Mouse (Mus musculus) left cerebral cortex, postnatal 36 days (tissue): ENCODE data around the gene Htatsf1. TPM values are rescaled to one million over a fixed set of nuclear protein-coding genes. Genes with fewer than 3 reads are reported as not detected.

Experiments used
- DNase-seq, 2 experiments: peaks; one replicate each; pipeline ENCODE4 v3.0.0; 2021 to 2022; ENCODE audit warnings: low spot score in 2 of 2, mixed read lengths in 1 of 2
- intact Hi-C: fragments of 180-260 bp; cut with DNase I; formaldehyde crosslinking; loops from one replicate; pipeline ENCODE4 v1.15.1; 2025
- total RNA-seq, 2 experiments: library from RNA; stranded (reverse); gene quantifications; 2 replicates each; pipeline ENCODE4 v1.2.3; 2021

Gene Htatsf1
- 10 to 100 TPM; 53.4 to 56.2 TPM for total RNA-seq

- peak; percentile 80 to 86 for DNase-seq
- intact Hi-C loops: loop anchor here (10.0 kb wide), 1 partner anchor 409 kb away; no protein-coding TSS in a partner anchor
Observed at GRCm38 (mm10) chrX:57053174-57053992, at the start of gene Htatsf1. TSS of gene Htatsf1 (plus strand) at chrX:57053583.

GRCm38 (mm10) chrX:57012891-57013290 lies 40.5 kb upstream of the Htatsf1 start:
- DNase-seq: no peak
- intact Hi-C loops: no loop called here

- intact Hi-C loops: loop anchor here (10.0 kb wide), 1 partner anchor 198 kb away; no protein-coding TSS in a partner anchor
- no peak for DNase-seq
Observed at GRCm38 (mm10) chrX:57042774-57043173, 10.6 kb upstream of the Htatsf1 start, which contains the start of gene Brs3. TSS of gene Brs3 (plus strand) at chrX:57043074.

GRCm38 (mm10) chrX:57043869-57044268 lies 9.5 kb upstream of the Htatsf1 start:
- intact Hi-C loops: loop anchor here (10.0 kb wide), 1 partner anchor 199 kb away; no protein-coding TSS in a partner anchor
- no peak for DNase-seq

DNA sequence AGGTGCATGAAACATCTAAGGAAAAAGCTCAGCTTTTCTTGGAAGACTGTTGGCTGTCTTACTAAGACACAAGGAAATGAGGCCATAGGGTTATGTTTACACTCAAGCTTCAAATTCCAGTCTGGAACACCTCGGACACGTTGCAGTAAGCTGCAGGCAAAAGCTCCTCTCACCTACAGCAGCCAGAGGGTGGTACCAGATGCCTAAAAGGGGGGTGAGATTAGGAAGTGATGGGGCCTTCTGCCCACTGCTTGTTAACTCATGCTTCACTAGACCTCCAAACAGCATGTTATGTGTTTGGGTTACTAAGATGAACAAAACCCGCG lies 572 bp upstream of the Htatsf1 start:
- no peak for DNase-seq
- intact Hi-C loops: loop anchor here (10.0 kb wide), 1 partner anchor 408 kb away; no protein-coding TSS in a partner anchor

- intact Hi-C loops: loop anchor here (10.0 kb wide), 1 partner anchor 409 kb away; no protein-coding TSS in a partner anchor
Observed at GRCm38 (mm10) chrX:57053993-57054385, 606 bp downstream of the Htatsf1 start.

DNA sequence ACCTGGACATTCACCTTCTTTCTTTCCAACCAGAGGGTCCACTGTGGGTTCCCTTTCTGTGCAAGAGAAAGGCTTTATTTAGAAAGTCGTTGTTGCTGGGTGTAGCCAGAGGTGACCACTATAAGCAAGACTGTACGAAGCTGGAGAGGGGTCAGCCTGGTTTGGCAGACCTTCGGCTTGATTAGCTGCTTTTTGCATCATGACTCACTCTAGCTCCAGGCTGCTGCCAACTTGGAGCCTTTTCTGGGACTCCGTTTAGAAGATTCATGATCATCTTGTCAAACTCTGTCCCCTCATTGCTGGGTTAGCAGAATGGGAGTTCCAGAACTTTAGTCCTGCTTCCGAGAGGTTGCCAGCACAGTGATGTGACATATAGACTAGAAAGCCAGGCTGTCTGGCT lies 28.1 kb downstream of the Htatsf1 start:
- intact Hi-C loops: no loop called here
- no peak for DNase-seq

More at GRCm38 (mm10) chrX:57053993-57054385, 606 bp downstream of the Htatsf1 start:
- DNase-seq: no peak

DNA sequence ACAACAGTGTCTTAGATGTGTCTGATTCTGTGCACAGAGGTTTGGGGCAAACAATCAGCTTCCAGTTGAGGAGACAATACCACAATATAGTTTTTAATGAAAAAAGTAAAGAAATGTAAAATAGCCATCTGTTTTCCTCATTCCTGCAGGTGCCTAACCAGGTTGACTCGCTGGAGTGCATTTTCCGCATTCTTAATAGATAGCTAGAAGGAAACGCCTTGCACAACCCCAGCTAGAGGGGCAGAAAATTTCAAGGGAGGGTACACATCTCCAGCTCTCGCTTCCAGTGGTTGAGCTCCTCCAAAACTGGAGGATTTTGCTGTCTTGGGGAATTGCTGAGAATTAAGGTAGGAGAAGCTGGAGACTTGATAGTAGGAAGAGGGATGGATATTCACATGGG lies 34.4 kb downstream of the Htatsf1 start, which contains the start of gene Vgll1:
Vgll1 (plus strand) TSS at position 301 of the 400 bp plus-strand sequence.
- intact Hi-C loops: no loop called here
- DNase-seq: no peak

- no peak for DNase-seq
- intact Hi-C loops: no loop called here
Observed at GRCm38 (mm10) chrX:57103415-57103814, 50.0 kb downstream of the Htatsf1 start.

- no peak for DNase-seq
- intact Hi-C loops: no loop called here
Observed at GRCm38 (mm10) chrX:57106956-57107355, 53.6 kb downstream of the Htatsf1 start.

Other genes with a start within 250 kb of the Htatsf1 start
- gene Map7d3, start 231.3 kb upstream of the Htatsf1 start, total RNA-seq: under 1 TPM in 1 of 2 experiments, not detected in 1; 0.10 TPM
- gene Adgrg4, start 183.4 kb upstream of the Htatsf1 start, total RNA-seq: not detected
- gene Brs3, start 10.5 kb upstream of the Htatsf1 start, total RNA-seq: not detected
- not detected for gene Vgll1, start 34.5 kb downstream of the Htatsf1 start, total RNA-seq
- not detected for gene Cd40lg, start 158.6 kb downstream of the Htatsf1 start, total RNA-seq